Mouse (Mus musculus) left cerebral cortex, postnatal 4 days (tissue): ENCODE data around the gene Fam43a. TPM values are rescaled to one million over a fixed set of nuclear protein-coding genes. Genes with fewer than 3 reads are reported as not detected.

Source experiments
- DNase-seq: peaks from one replicate; pipeline ENCODE4 v3.0.0-alpha.2; 2022
- intact Hi-C: fragments of 180-260 bp; cut with DNase I; formaldehyde crosslinking; loops from one replicate; pipeline ENCODE4 v1.15.1; 2025
- total RNA-seq, 2 experiments: library from RNA; stranded (reverse); gene quantifications; 2 replicates each; pipeline ENCODE4 v1.2.3; 2021

Gene Fam43a
- total RNA-seq, 2 experiments from 2014 or later: 11.5 to 12.7 TPM

- intact Hi-C loops: no loop called here
Measured at GRCm38 (mm10) chr16:30627586-30628337, 28.2 kb downstream of the Fam43a start.

GRCm38 (mm10) chr16:30628401-30628800, 28.9 kb downstream of the Fam43a start:
- DNase-seq: no peak
- intact Hi-C loops: no loop called here

More at GRCm38 (mm10) chr16:30627586-30628337, 28.2 kb downstream of the Fam43a start:
- peak; percentile 29 for DNase-seq

DNA sequence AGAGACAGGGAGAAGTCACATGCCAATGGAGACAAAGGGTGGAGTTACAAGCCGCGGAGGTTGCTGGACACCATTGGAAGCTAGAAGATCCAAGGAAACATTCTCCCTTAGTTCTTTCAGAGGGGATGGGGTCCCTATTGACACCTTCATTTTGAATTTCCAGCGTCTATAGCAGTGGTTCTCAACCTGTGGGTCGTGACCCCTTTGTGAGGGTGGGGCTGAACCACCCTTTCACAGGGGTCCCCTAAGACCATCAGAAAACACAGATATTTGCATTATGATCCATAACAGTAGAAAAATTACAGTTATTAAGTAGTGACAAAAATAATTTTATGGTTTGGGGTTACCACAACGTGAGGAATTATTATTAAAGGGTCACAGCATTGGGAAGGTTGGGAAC, 30.0 kb downstream of the Fam43a start:
- intact Hi-C loops: no loop called here
- no peak for DNase-seq

DNA sequence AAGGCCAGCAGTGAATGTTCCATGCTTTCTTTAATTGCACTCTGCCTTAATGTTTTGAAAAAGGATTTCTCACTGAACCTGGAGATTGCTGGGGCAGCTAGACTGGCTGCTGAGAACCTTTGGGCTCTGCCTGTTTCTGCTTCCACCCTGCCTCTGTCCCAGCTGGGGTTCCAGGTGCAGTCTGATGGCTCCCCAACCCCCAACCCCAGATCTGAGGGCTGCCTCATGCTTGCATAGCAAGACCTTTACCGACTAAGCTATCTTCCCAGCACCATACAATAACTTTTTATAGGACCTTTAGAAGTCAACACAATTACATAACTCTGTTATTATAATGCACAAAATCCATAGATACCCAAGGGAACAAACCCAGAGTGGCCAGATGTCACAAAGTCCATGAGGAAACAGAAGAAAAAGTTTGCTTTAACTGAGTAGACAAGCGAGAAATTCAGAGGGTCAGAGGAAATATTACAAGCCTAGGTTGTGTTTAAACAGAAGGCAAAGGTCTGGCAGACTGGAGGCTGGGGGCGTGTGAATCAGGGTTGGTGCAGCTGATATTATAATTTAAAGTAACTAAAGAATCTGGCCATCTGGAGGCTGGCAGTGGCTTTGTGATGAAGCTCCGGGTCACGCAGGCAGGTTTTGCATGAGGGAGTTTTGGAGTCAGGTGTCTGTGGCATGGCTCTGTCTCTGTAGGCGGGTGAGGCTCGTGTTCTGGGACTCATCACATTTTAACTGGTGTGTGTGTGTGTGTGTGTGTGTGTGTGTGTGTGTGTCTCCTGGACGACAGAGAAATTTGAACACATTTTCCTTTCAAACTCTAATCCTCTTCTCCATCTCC, 34.6 kb downstream of the Fam43a start:
- DNase-seq: no peak

DNA sequence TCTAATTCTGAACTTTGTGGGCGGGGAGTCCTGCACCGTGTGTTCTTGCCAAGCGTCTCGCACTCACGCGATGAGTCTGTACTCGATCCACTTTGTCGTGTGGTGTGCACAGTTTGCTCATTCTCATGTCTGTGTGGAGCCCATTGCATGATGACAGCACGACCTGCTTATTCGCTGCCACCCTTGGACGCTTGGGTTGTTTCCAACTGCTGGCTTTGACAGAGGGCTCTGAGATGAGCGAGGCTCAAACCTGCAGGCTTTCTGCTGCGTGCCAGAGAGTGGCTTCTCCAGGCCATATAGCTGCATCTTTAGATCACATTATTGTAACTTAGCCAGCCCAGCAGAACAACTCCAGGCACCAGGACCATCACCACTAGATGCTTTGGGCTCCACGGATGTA, 39.1 kb downstream of the Fam43a start:
- intact Hi-C loops: no loop called here
- DNase-seq: peak; percentile 68

More for the DNA sequence above, 34.6 kb downstream of the Fam43a start:
- intact Hi-C loops: no loop called here

GRCm38 (mm10) chr16:30640591-30640990, 41.1 kb downstream of the Fam43a start:
- intact Hi-C loops: no loop called here

GRCm38 (mm10) chr16:30641408-30641807, 41.9 kb downstream of the Fam43a start:
- intact Hi-C loops: no loop called here
- DNase-seq: no peak

More at GRCm38 (mm10) chr16:30640591-30640990, 41.1 kb downstream of the Fam43a start:
- no peak for DNase-seq

- no peak for DNase-seq
- intact Hi-C loops: no loop called here
Measured at GRCm38 (mm10) chr16:30642229-30642628, 42.7 kb downstream of the Fam43a start.

DNA sequence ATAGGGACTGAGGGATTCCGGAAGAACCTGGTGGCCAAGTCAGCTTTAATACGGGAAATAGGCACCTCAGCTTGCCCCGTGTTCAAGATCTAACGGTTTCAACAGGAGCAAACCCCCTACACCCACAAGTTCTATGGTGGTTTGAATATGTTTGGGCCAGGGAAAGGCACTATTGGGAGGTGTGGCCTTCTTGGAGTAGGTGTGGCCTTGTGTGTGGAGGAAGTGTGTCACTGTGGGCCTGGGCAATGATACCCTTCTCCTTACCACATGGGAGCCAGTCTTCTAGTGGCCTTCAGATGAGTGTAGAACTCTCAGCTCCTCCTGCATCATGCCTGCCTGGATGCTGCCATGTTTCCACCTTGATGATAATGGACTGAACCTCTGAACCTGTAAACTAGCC, 45.5 kb downstream of the Fam43a start:
- intact Hi-C loops: no loop called here

GRCm38 (mm10) chr16:30645841-30646558, 46.5 kb downstream of the Fam43a start:
- intact Hi-C loops: no loop called here
- DNase-seq: no peak

More for the DNA sequence above, 45.5 kb downstream of the Fam43a start:
- DNase-seq: no peak

DNA sequence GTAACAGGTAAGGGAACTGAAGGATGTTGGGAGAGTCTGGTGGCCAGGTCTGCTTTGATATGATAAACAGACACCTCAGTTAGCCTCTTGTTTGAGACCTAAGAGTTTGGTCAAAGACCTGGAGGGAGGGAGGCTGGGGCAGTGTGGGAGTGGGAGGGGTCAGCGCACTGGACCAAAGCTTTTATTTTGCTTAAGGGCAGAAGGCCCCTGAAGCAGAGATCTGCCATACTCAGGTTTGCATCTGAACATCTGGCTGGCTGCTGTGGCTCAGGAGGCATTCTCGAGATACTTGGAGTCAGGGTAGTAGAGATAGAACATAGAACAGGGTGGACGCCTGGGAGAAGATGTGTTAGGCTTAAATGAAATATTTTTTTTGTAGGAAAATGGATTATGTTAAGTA, 47.3 kb downstream of the Fam43a start:
- intact Hi-C loops: no loop called here
- DNase-seq: no peak

DNA sequence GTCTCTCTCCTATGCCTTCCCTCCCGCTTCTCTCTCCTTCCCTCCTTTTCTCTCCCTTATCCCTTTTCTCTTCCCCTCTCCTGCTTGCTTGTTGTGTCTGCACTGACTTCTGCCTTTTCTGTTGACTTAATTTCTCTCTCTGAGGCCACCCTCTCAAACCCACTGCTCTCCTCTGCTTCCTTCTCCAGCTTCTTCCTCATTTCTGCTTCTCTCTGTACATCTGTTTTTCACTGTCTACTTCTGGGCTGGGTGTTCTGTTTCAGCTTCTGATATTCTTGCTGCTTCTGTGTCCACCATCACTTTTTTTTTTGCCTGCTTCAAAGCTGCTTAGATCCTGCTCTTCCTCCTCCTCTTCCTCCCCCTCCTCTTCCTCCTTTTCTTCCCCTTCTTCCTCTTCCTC, 51.8 kb downstream of the Fam43a start:
- DNase-seq: no peak
- intact Hi-C loops: no loop called here

Other genes starting within 250 kb of the Fam43a start
- 10 to 100 TPM; 75.4 to 83.1 TPM for gene Atp13a3, start 193.7 kb upstream of the Fam43a start, total RNA-seq
- gene Tmem44, start 48.9 kb upstream of the Fam43a start, total RNA-seq: 100 to 1,000 TPM; 101 to 112 TPM
- 10 to 100 TPM; 28.6 to 29.8 TPM for gene Lsg1, start 12.1 kb upstream of the Fam43a start, total RNA-seq